Mouse (Mus musculus) ovary, adult 18-20 months (tissue): ENCODE measurements around the gene Myo1h.
A peak's percentile ranks its signal among the peaks of the same experiment; 100 is the strongest.

ENCODE experiments used
- DNase-seq: peaks from one replicate; pipeline ENCODE4 v3.0.0; 2022; ENCODE audit warnings: low spot score, mixed read lengths

Myo1h gene

DNA sequence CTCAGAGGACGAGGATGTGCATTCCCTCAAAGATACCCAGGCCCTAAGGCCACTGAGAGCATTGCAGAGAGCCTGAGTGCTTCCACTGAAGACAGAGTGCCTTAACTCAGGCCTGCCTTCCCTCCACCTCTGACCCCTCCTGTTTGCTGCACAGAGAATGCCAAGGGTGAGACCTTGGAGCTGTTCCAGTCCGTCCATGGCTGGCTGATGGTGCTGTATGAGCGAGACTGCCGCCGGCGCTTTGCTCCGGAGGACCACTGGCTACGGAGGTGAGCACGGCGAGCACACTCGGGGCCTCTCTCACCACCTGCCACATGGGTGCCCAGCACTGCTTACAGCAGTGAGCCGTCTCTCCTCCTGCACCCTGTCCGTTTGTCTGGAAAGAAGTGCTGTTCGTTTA lies 117.6 kb downstream of the Myo1h start:
- DNase-seq, result peak; percentile 46

DNA sequence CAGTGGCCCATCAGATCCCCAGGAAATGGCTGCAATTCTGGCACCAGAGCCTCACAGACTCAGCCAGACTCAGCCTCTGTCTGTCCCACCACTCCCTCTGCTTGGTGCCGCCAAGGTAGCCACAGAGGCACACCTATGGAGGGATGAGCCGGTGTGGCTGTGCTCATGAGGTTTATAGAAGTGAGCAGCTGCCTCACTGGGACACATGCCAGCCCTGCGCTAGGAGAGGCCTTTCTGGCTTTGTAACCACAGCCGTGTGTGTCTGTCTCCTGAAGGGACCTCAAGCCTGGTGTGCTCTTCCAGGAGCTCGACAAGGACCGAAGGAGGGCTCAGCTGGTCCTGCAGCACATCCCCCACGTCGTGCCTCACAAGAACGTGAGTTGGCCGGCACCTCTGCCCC lies 118.3 kb downstream of the Myo1h start:
- DNase-seq, result no peak

DNA sequence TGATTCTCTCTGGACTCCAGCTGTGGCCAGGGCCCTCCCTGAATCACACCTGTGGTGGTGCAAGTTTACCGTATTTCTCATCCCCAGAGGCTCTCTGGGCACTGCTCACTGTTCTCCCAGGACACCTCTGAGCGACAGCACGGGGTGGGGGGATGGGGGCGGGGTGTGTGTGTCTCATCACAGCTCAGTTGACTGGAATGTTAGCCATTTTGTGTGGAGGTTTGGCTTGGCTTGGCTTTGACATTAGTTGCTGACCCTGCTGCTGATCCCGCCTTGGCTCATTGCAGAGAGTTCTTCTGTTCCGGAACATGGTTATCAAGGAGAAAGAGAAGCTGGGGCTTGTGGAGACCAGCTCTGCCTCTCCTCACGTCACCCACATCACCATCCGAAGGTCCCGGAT lies 118.8 kb downstream of the Myo1h start:
- DNase-seq, result no peak

DNA sequence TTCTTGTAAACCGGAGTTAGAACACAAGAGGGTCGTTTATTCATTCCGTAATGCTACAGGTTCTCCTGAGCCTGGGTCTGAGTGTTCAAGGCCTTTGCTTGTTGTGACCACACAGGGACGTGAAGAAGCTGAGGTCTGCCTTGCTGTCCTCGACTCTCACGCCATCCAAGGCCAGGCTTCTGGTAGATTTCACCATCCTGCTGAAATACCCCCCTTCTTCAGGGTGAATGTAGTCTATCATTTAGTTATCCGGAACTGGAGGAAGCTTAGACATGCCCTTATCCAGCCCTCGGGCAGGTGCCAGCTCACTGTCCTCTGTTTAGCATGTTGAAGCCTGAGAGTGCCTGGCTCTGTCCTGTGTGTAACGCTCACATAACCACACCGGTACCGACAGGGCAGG lies 119.9 kb downstream of the Myo1h start:
- no peak for DNase-seq

DNA sequence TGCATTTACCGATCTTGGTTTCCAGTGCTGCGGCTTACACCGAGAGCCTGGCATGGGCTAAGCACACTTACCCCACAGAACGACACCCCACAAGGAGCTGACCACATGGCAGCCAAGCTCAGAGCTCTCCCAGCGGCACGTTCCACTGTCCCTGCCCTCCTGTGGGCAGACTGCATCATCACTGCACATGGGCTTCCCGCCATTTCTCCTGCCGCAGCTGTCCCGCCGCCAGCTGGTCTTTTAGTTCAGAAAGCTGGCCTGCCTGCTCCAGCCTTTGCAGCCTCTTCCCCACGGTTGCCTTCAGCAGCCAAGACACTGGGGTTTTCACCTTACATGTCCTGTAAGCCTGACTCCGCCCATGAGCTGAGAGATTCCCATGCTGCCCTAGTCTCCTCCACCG lies 121.5 kb downstream of the Myo1h start:
- DNase-seq, result no peak

DNA sequence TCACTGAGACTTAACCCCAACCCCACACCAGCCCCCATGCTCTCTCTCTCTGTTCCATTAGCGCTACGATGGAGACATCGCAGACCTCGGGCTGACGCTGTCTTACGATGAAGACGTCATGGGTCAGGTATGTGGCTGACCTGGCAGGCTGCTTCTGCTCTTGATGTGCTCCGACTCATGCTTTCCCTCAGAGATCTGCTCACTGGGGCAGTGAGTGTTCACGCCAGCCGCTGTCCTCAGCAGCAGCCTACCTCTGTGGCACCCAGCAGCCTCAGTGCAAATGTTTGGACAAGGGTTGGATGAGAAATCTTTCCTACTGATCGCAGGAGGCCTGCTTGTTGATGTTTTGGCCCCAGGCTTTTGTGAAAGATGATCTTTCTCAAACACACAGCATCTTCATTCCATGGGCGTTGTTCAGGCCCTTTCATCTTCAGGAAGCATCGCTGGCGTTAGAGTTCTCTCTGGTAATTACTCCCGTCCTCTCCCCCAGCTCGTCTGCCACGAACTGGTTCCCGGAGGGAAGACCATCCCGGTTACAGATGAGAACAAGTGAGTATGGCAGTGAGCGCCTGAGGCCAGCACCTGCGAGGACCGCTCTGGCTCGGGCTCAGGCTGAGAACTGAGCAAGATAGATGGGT lies 123.5 kb downstream of the Myo1h start:
- no peak for DNase-seq

DNA sequence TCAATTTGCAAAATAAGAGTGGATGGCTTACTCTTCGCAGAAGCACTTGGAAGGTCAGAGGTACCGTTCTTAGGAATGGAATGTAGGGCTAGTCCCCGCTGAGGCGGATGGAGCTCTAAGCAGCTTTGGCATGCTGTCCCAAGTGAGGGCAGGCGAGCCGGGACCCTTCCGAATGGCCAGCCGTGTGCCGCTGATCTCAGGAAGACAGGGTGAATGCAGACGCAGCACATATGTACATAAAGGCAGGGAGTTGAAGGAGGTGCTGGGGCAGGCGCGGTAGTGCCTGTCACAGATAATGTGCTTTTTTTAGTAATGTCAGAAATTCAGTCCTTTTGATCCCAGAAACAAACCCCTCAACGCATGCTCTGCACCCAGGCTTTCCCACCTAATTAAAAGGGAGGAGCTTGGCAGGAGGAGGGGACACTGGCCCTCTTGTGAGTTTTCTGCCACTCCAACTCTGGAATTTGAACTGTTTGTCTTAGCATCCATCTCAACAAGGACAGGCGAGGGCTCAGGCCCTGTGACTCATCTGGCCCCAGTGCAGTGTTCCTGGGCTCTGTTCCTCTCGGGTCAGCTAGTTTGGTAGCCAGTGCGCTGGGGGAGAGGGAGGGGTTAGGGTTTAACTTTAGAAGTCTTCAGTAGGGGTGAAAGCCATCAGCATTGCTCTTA lies 124.2 kb downstream of the Myo1h start:
- no peak for DNase-seq
